Mouse (Mus musculus) olfactory bulb, adult 2 months (tissue): ENCODE data around the gene Map3k7.

Experiments
- CTCF ChIP-seq: fragments of 200-500 bp; IDR thresholded peaks from 2 replicates; pipeline ENCODE4 v1.5.1; 2012; ENCODE audit warnings: low read depth, mild to moderate bottlenecking, low read length, moderate library complexity; ENCODE audit not compliant: insufficient read depth
- POLR2A ChIP-seq: fragments of 200-500 bp; IDR thresholded peaks from 2 replicates; pipeline ENCODE4 v1.6.1; 2012; ENCODE audit warnings: mild to moderate bottlenecking, low read depth, low read length, moderate library complexity; ENCODE audit not compliant: insufficient read depth

DNA sequence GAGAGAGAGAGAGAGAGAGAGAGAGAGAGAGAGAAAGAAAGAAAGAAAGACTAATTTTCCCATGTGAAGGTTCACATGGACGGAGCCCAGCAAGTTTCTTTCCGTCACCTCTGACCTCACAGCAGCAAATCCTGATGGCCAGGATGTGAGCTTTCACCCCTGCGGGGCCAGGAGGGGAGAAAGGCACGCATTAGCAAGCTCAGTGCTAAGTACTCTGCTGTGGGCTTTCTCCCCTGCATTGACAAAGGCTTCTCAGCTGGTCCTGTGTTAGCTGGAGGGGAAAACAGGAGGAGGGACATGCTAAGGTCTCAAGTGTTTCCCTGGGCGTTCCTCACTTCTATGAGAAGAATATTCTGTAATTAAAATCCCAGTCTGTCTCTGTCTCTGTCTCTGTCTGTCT is 81.3 kb downstream of the Map3k7 start:
- TF ChIP-seq POLR2A (no peak), CTCF (no peak)
